9 mouse cellular contexts compared by ENCODE assay signal in the genomic region with DNA sequence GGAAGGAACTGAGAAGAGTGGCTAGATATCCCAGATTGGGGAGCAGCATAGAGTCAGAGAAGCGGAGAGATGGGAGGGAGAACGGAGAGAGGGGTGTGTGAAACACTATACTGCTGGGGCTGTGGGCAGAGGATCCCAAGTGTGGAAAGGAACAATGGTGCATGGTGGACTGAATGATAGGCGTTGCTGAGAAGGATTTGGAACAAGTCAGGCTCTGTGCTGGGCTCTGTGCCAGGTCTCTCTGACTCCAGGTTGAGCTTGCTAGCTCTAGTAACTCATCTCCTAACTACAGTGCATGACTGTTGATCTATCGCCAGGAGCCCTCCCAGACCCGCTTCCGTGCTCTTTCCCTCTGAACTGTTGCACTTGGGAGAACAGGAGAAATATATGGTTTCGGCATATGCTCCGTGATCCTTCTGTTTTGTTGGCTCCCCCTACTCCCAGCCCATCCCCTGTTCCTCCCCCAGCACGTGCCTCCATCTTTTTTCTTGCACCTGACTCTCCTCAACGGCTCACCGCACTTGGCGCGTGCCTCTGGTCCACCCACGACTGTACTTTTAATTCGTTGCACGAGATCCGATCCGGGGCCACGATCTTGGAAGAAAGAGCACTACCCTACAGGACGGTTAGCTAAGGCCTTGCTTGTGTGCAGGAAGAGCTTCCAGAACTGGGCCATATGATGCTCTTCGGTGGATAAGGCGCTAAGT. TPM values are rescaled to one million over a fixed set of nuclear protein-coding genes. Genes with fewer than 3 reads are reported as not detected.
A peak's percentile ranks its signal among the peaks of the same experiment; 100 is the strongest.
DNase-seq lines count a peak whose midpoint lies in the region; ATAC-seq and TF ChIP-seq lines count a peak whose summit lies in the region.
"Had no signal": no experiment of that assay in that cellular context is flagged by ENCODE, and none has a peak within 500 bp of the region (broad histone marks: within the 10 kb centered on the region; RNA-seq: fewer than 3 reads in every experiment).

TSS of gene Abca15 (plus strand) at position 584 of the 707 bp plus-strand sequence.

- intact Hi-C loops in heart, postnatal 10 days (cut with DNase I): loop anchor here (2.0 to 5.0 kb wide), 3 partner anchors 121 to 481 kb away; no protein-coding TSS in a partner anchor

- no peak for TF ChIP-seq POLR2A in small intestine, adult 2 months (IDR thresholded peaks at IDR 0.05; ENCODE audit: low read depth, low read length)
- TF ChIP-seq POLR2A in lung, adult 2 months (IDR thresholded peaks at IDR 0.05; ENCODE audit: borderline replicate concordance, extremely low read depth, low read depth, low read length): no peak

- TF ChIP-seq CTCF in small intestine, adult 2 months (IDR thresholded peaks at IDR 0.05; ENCODE audit: extremely low read depth, insufficient read length, insufficient replicate concordance, low read depth, low read length): no peak
- TF ChIP-seq CTCF in lung, adult 2 months (IDR thresholded peaks at IDR 0.05; ENCODE audit: insufficient read depth, low read length): no peak

- 76% methylated on average over 22 of the region's 22 CpGs for WGBS in small intestine, adult 2 months
- 78% methylated on average over 22 of the region's 22 CpGs for WGBS in lung, adult 2 months

- peaks cover 9% of the 10 kb centered on the region for H3K27me3 ChIP-seq in megakaryocyte, embryonic 14.5 days (replicated peaks)
- H3K27me3 ChIP-seq in small intestine, adult 2 months (ENCODE audit: control insufficient read depth, insufficient read depth, low read length): no peaks in the 10 kb centered on the region

- no peaks in the 10 kb centered on the region for H3K4me1 ChIP-seq in megakaryocyte, embryonic 14.5 days
- no peaks in the 10 kb centered on the region; the same call in 1 of the 2 replicates for H3K4me1 ChIP-seq in small intestine, adult 2 months (ENCODE audit: control insufficient read depth, insufficient read depth, insufficient read length, low read length)
- H3K4me1 ChIP-seq in lung, adult 2 months (ENCODE audit: control insufficient read depth, insufficient read depth, low read length): no peaks in the 10 kb centered on the region

- no peak for ATAC-seq in megakaryocyte, adult 5-6 weeks (ENCODE audit: poor library complexity, severe bottlenecking)
- ATAC-seq in inflammation-experienced regulatory T-cells, adult 6 months: no peak

- peak within 1 kb of the TSS; percentile 56 for H3K4me3 ChIP-seq in megakaryocyte, embryonic 14.5 days (replicated peaks)
- H3K4me3 ChIP-seq in small intestine, adult 2 months (ENCODE audit: low read depth, low read length): peak within 1 kb of the TSS; percentile 29; the same call in 1 of the 2 replicates
- no peak within 1 kb of the TSS for H3K4me3 ChIP-seq in lung, adult 2 months (replicated peaks; ENCODE audit: extremely low read depth, low read depth, low read length)

- peak; percentile 67 to 72 for DNase-seq in cerebellum, postnatal 14 days
- peak; percentile 8 to 10 for DNase-seq in heart, postnatal 10 days
- peak; percentile 84 to 85 for DNase-seq in kidney, postnatal 25 days
- DNase-seq in lung, adult 2 months: no peak

- no peak within 1 kb of the TSS for H3K27ac ChIP-seq in small intestine, adult 2 months (ENCODE audit: insufficient read depth, low read depth, low read length)

- H3K9me3 ChIP-seq in megakaryocyte, embryonic 14.5 days: no peaks in the 10 kb centered on the region

- H3K36me3 ChIP-seq in megakaryocyte, embryonic 14.5 days (replicated peaks; ENCODE audit: low read length): no peaks in the 10 kb centered on the region
- H3K36me3 ChIP-seq in small intestine, adult 2 months (ENCODE audit: control insufficient read depth, insufficient read depth, low read length): no peaks in the 10 kb centered on the region

RNA-seq across cellular contexts. Expression of gene Abca15, which starts in this region (rescaled TPM):
- polyA plus RNA-seq in megakaryocyte, embryonic 14.5 days (2012; ENCODE audit: insufficient read depth, low replicate concordance): not detected in 2 replicates
- not detected in 2 replicates for total RNA-seq in megakaryocyte, adult 5-6 weeks (2015)
- not detected in 2 replicates for total RNA-seq in megakaryocyte, adult 5-6 weeks (2017)
- not detected for total RNA-seq in heart, postnatal 10 days (2021)
- polyA plus RNA-seq in small intestine, adult 2 months (2012; rRNA removed): not detected in 2 replicates
- under 1 TPM in 1 of 3 experiments, not detected in 2; 0.07 TPM for polyA plus RNA-seq in inflammation-experienced regulatory T-cells, adult 6 months (2017; shearing (Covaris generic))
- polyA plus RNA-seq in lung, adult 2 months (2012; rRNA removed): not detected in 2 replicates
- total RNA-seq: layer of hippocampus, postnatal 25 days had no signal

Comparison
In these comparisons a context has a peak if more than half of its experiments do, and no peak if none do; other contexts are left out.
1. Peak in DNase-seq in heart, postnatal 10 days; RNA of the gene not detected or under 1 TPM.